Mouse (Mus musculus): ENCODE measurements around the gene Slc38a8.

DNA sequence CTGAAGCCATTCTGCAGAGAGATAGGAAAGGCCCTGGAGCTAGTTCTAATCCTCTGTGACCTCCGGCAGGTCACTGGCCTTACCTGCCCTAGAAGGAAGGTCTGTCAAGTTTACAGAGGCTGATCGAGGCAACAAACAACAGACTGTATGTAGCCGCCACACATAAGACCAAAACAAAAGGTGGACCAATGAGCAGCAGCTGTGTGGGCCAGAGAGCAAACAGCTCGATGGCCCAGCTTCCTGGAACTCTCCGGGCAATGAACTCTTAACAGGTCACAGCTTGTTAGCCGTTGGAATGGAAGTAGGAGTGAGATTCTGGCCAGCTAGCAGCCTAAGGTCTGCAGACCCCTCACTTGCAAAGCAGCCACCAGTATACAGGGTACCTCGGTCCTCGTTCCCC is 71.2 kb downstream of the Slc38a8 start:
- TF ChIP-seq TAL1 (IDR thresholded peaks at IDR 0.05; ENCODE audit: low read length) (no peak), GATA1 (IDR thresholded peaks at IDR 0.05; ENCODE audit: low read length) (no peak)
